Mouse (Mus musculus) midbrain, postnatal 0 days (tissue): ENCODE measurements around the gene Uchl3. TPM values are rescaled to one million over a fixed set of nuclear protein-coding genes. Genes with fewer than 3 reads are reported as not detected.

Experiments used
- ATAC-seq: fragments of 200-750 bp; cut with Nextera tagmentation; 2 replicates; pipeline ENCODE4 v1.8.0; 2017; ENCODE audit warnings: moderate number of reproducible peaks, mild to moderate bottlenecking, moderate TSS enrichment, moderate library complexity; ENCODE audit not compliant: low FRiP score
- DNase-seq: peaks from one replicate; pipeline ENCODE4 v3.0.0-alpha.2; 2015; ENCODE audit warnings: low spot score
- H3K27ac ChIP-seq: fragments of 300-500 bp; sonication (generic); 2 replicates; pipeline ENCODE4 v1.5.1; 2014; ENCODE audit warnings: low read depth, mild to moderate bottlenecking, low read length, mixed read lengths
- H3K27me3 ChIP-seq: fragments of 300-500 bp; sonication (generic); 2 replicates; pipeline ENCODE4 v1.6.1; 2014; ENCODE audit warnings: low read length, control low read depth, mixed read lengths; ENCODE audit not compliant: insufficient read depth
- H3K36me3 ChIP-seq: fragments of 300-500 bp; sonication (generic); 2 replicates; pipeline ENCODE4 v1.6.1; 2014; ENCODE audit warnings: low read length, control low read depth, mixed read lengths; ENCODE audit not compliant: insufficient read depth
- H3K4me1 ChIP-seq: fragments of 300-500 bp; sonication (generic); 2 replicates; pipeline ENCODE4 v1.6.1; 2014; ENCODE audit warnings: mild to moderate bottlenecking, control low read depth, antibody characterized with exemption, low read length, mixed read lengths; ENCODE audit not compliant: insufficient read depth
- H3K4me2 ChIP-seq: fragments of 300-500 bp; sonication (generic); 2 replicates; pipeline ENCODE4 v1.6.1; 2014; ENCODE audit warnings: low read depth, mild to moderate bottlenecking, low read length, mixed read lengths; ENCODE audit not compliant: poor library complexity, severe bottlenecking
- H3K4me3 ChIP-seq: fragments of 300-500 bp; sonication (generic); 2 replicates; pipeline ENCODE4 v1.5.1; 2014; ENCODE audit warnings: low read depth, mild to moderate bottlenecking, low read length, moderate library complexity
- H3K9ac ChIP-seq: fragments of 300-500 bp; sonication (generic); replicated peaks from 2 replicates; pipeline ENCODE4 v1.6.1; 2014; ENCODE audit warnings: mild to moderate bottlenecking, low read length, moderate library complexity, mixed read lengths; ENCODE audit not compliant: poor library complexity, severe bottlenecking
- H3K9me3 ChIP-seq: fragments of 300-500 bp; sonication (generic); 2 replicates; pipeline ENCODE4 v1.6.1; 2016; ENCODE audit warnings: low read length, control low read depth
- CTCF ChIP-seq: IDR thresholded peaks from 2 replicates; pipeline ENCODE4 v1.5.1; 2016; ENCODE audit warnings: antibody characterized with exemption, mild to moderate bottlenecking
- WGBS: fragments of 180-500 bp; shearing (Covaris S2); extraction: QIAGEN DNeasy Blood & Tissue Kit; methylation state at CpG from one replicate; pipeline ENCODE4 v1.1.7; 2014; 5-methylcytosine and 5-hydroxymethylcytosine counted together
- polyA plus RNA-seq: library from polyadenylated mRNA; unstranded; fragments of >200 nt; fragmentation: Nextera tagmentation; extraction: Ambion mirVana; gene quantifications from 2 replicates; pipeline ENCODE4 v1.2.1, GENCODE M21; 2015
- total RNA-seq: library from RNA; depleted of rRNA; stranded (reverse); fragments of >200 nt; gene quantifications from 2 replicates; pipeline ENCODE4 v1.2.3, GENCODE M21; 2014

Uchl3 gene
- total and polyA plus RNA-seq, 2 experiments from 2014 or later, result 75.7 to 269 TPM

- TF ChIP-seq CTCF, result no peak
- ATAC-seq (no peak), DNase-seq (no peak)
- Histone ChIP-seq H3K4me2 (no peak overlapping the region), H3K36me3 (0 out of 2 replicates have a peak, but pooled peaks cover 5% of the 10 kb centered on the region), H3K27me3 (no peaks in the 10 kb centered on the region), H3K4me3 (no peak overlapping the region), H3K9me3 (no peaks in the 10 kb centered on the region), H3K9ac (no peak overlapping the region), H3K27ac (no peak overlapping the region), H3K4me1 (no peaks in the 10 kb centered on the region)
- WGBS, result 90% methylated on average over 6 of the region's 6 CpGs
Measured at GRCm38 (mm10) chr14:101687696-101688095, 33.9 kb downstream of the Uchl3 start.

- Histone ChIP-seq H3K27ac (no peak overlapping the region), H3K4me1 (no peaks in the 10 kb centered on the region), H3K36me3 (0 out of 2 replicates have a peak, but pooled peaks cover 7% of the 10 kb centered on the region), H3K4me2 (no peak overlapping the region), H3K27me3 (no peaks in the 10 kb centered on the region), H3K9me3 (no peaks in the 10 kb centered on the region), H3K4me3 (no peak overlapping the region), H3K9ac (no peak overlapping the region)
- TF ChIP-seq CTCF, result no peak
- ATAC-seq (no peak), DNase-seq (no peak)
- WGBS, result 73% methylated on average over 2 of the region's 2 CpGs
Measured at GRCm38 (mm10) chr14:101688406-101688805, 34.6 kb downstream of the Uchl3 start.

- no peak overlapping the region for H3K4me3 ChIP-seq
- no peak for DNase-seq
- H3K27ac ChIP-seq, result no peak overlapping the region
- H3K4me1 ChIP-seq, result no peaks in the 10 kb centered on the region
- WGBS, result 78% methylated on average over 4 of the region's 4 CpGs
- no peak for ATAC-seq
- H3K4me2 ChIP-seq, result no peak overlapping the region
- no peaks in the 10 kb centered on the region for H3K27me3 ChIP-seq
- no peak overlapping the region for H3K9ac ChIP-seq
- no peaks in the 10 kb centered on the region for H3K9me3 ChIP-seq
- H3K36me3 ChIP-seq, result no peaks in the 10 kb centered on the region
- TF ChIP-seq CTCF, result no peak
Measured at GRCm38 (mm10) chr14:101704479-101704878, 50.7 kb downstream of the Uchl3 start.

- ATAC-seq (no peak), DNase-seq (no peak)
- Histone ChIP-seq H3K27ac (no peak overlapping the region), H3K36me3 (no peaks in the 10 kb centered on the region), H3K27me3 (no peaks in the 10 kb centered on the region), H3K9ac (no peak overlapping the region), H3K9me3 (no peaks in the 10 kb centered on the region), H3K4me2 (no peak overlapping the region), H3K4me1 (no peaks in the 10 kb centered on the region), H3K4me3 (no peak overlapping the region)
- no peak for TF ChIP-seq CTCF
- 91% methylated on average over 5 of the region's 5 CpGs for WGBS
Measured at GRCm38 (mm10) chr14:101707088-101707487, 53.3 kb downstream of the Uchl3 start.

- WGBS, result 59% methylated on average over 2 of the region's 2 CpGs
- H3K9ac ChIP-seq, result no peak overlapping the region
- no peak for DNase-seq
- no peak overlapping the region for H3K4me2 ChIP-seq
- H3K9me3 ChIP-seq, result no peaks in the 10 kb centered on the region
- H3K4me3 ChIP-seq, result no peak overlapping the region
- H3K27ac ChIP-seq, result no peak overlapping the region
- H3K4me1 ChIP-seq, result no peaks in the 10 kb centered on the region
- no peak for ATAC-seq
- no peaks in the 10 kb centered on the region for H3K36me3 ChIP-seq
- TF ChIP-seq CTCF, result no peak
- no peaks in the 10 kb centered on the region for H3K27me3 ChIP-seq
Measured at GRCm38 (mm10) chr14:101714414-101714813, 60.6 kb downstream of the Uchl3 start.

- H3K9ac ChIP-seq, result peak within 1 kb of the TSS; percentile 55; the same call in 1 of the 2 replicates
- peaks cover 9% of the 10 kb centered on the region; the same call in 1 of the 2 replicates for H3K27me3 ChIP-seq
- no peaks in the 10 kb centered on the region for H3K9me3 ChIP-seq
- ATAC-seq, result peak; percentile 61
- H3K27ac ChIP-seq, result no peak within 1 kb of the TSS
- H3K36me3 ChIP-seq, result no peaks in the 10 kb centered on the region
- no peak; the same call in 1 of the 2 replicates for TF ChIP-seq CTCF
- DNase-seq, result peak; percentile 12
- WGBS, result 1% methylated on average over 51 of the region's 51 CpGs
- peak within 1 kb of the TSS; percentile 61 for H3K4me3 ChIP-seq
- H3K4me2 ChIP-seq, result peak within 1 kb of the TSS; percentile 100
- H3K4me1 ChIP-seq, result peaks cover 6% of the 10 kb centered on the region; the same call in 1 of the 2 replicates
Measured at GRCm38 (mm10) chr14:101729237-101729971, 75.6 kb downstream of the Uchl3 start, which contains the start of the genes Gm9922 and Lmo7. Gene Gm9922, minus strand, starts transcription at chr14:101729814. Gene Lmo7, plus strand, starts transcription at chr14:101729957.
